Mouse (Mus musculus) limb, embryonic 11.5 days (tissue): ENCODE measurements around the gene Dera. TPM values are rescaled to one million over a fixed set of nuclear protein-coding genes. Genes with fewer than 3 reads are reported as not detected.

Experiments
- polyA plus RNA-seq: library from polyadenylated mRNA; unstranded; fragments of >200 nt; fragmentation: Nextera tagmentation; extraction: Ambion mirVana; gene quantifications from 2 replicates; pipeline ENCODE4 v1.2.1, GENCODE M21; 2014

Gene Dera
- polyA plus RNA-seq, 1 experiment from 2014 or later = 75.2 TPM

Other genes with a start within 250 kb of the Dera start
- 8.3 and 8.6 TPM in 2 replicates for gene Eps8, start 99.7 kb upstream of the Dera start, polyA plus RNA-seq
- gene Strap, start 19.5 kb upstream of the Dera start, polyA plus RNA-seq = 244 and 246 TPM in 2 replicates